Comparison of ENCODE assay signal across 17 mouse cellular contexts in the genomic region with DNA sequence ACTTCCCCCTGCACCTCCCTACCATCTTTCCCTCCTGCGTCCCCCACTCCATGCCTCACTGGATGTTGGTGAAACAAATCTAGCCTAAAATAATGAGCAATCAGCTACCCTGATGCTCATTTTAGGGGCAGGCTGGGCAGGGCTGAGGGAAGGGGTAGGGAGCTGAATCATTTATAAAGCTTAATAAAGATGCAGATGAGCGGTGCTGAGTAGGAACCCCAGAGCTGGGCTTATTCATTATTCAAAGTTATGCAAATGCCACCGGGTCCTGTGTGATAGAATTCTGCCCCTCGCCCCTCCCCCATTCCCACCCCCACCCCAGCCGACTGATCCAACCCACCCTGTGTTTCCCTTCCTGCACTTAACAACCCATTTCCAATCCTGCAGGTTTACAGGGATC. TPM values are rescaled to one million over a fixed set of nuclear protein-coding genes. Genes with fewer than 3 reads are reported as not detected.
DNase-seq lines count a peak whose midpoint lies in the region; ATAC-seq and TF ChIP-seq lines count a peak whose summit lies in the region.
"Had no signal": no experiment of that assay in that cellular context is flagged by ENCODE, and none has a peak within 500 bp of the region (broad histone marks: within the 10 kb centered on the region; RNA-seq: fewer than 3 reads in every experiment).

No protein-coding gene starts in this region.

- H3K4me1 ChIP-seq in E14TG2a.4 (replicated peaks; ENCODE audit: low read depth, low read length): peaks cover 62% of the 10 kb centered on the region
- peaks cover 62% of the 10 kb centered on the region for H3K4me1 ChIP-seq in forebrain, embryonic 14.5 days (ENCODE audit: control insufficient read depth, insufficient read depth, low read length)
- H3K4me1 ChIP-seq in midbrain, embryonic 11.5 days (ENCODE audit: control insufficient read depth, insufficient read depth, low read length): peaks cover 28% of the 10 kb centered on the region

- DNase-seq in gastrocnemius, adult 2 months: no peak
- no peak for DNase-seq in gastrocnemius, adult 8-10 months (ENCODE audit: low spot score in 2 of 2)
- peak; percentile 82 for DNase-seq in forebrain, embryonic 14.5 days (ENCODE audit: low spot score)
- DNase-seq in midbrain, embryonic 11.5 days (ENCODE audit: low spot score, missing footprints): no peak
- no peak for DNase-seq in urinary bladder, adult 2 months (ENCODE audit: low spot score)
- no peak for DNase-seq in left cerebral cortex, adult 11 months (ENCODE audit: low spot score)
- no peak for DNase-seq in spleen, postnatal 36 days (ENCODE audit: low spot score in 2 of 2)
- DNase-seq: adrenal gland, postnatal 10 days; gastrocnemius, postnatal 25 days; kidney, adult 18-20 months; right cerebral cortex, postnatal 25 days; thymus, adult 18-20 months had no signal

- no peak overlapping the region for H3K4me2 ChIP-seq in forebrain, embryonic 14.5 days (ENCODE audit: low read length)
- H3K4me2 ChIP-seq in midbrain, embryonic 11.5 days: no peak overlapping the region

- H3K27ac ChIP-seq in gastrocnemius, adult 2 months: peak overlapping the region; percentile 73
- H3K27ac ChIP-seq in forebrain, embryonic 14.5 days (ENCODE audit: low read depth, low read length): peak overlapping the region; percentile 55; the same call in 1 of the 2 replicates
- H3K27ac ChIP-seq in midbrain, embryonic 11.5 days (ENCODE audit: low read depth, low read length): peak overlapping the region; percentile 44; the same call in 1 of the 2 replicates
- H3K27ac ChIP-seq: liver, embryonic 12.5 days had no signal

- peaks cover 15% of the 10 kb centered on the region for H3K27me3 ChIP-seq in E14TG2a.4 (ENCODE audit: insufficient read depth, low read length)
- H3K27me3 ChIP-seq in forebrain, embryonic 14.5 days (replicated peaks; ENCODE audit: control insufficient read depth, insufficient read depth, low read length): no peaks in the 10 kb centered on the region
- H3K27me3 ChIP-seq in midbrain, embryonic 11.5 days (ENCODE audit: control insufficient read depth, insufficient read depth, low read length): no peaks in the 10 kb centered on the region; the same call in 1 of the 2 replicates

- WGBS in forebrain, embryonic 14.5 days: 5% methylated on average over 5 of the region's 5 CpGs
- WGBS in midbrain, embryonic 11.5 days: 53% methylated on average over 5 of the region's 5 CpGs

- no peaks in the 10 kb centered on the region for H3K9me3 ChIP-seq in E14TG2a.4 (ENCODE audit: low read length)
- H3K9me3 ChIP-seq in forebrain, embryonic 14.5 days (replicated peaks; ENCODE audit: control insufficient read depth, low read length): no peaks in the 10 kb centered on the region
- H3K9me3 ChIP-seq in midbrain, embryonic 11.5 days (ENCODE audit: control insufficient read depth, low read length): no peaks in the 10 kb centered on the region
- H3K9me3 ChIP-seq: liver, embryonic 12.5 days had no signal

- intact Hi-C loops in gastrocnemius, adult 2 months (cut with DNase I): no loop called here

- ATAC-seq in forebrain, embryonic 14.5 days: peak; percentile 82
- peak; percentile 29; the same call in 1 of the 2 replicates for ATAC-seq in midbrain, embryonic 11.5 days (ENCODE audit: low FRiP score)
- ATAC-seq: liver, embryonic 12.5 days had no signal

- no peak for TF ChIP-seq CTCF in gastrocnemius, adult 2 months (IDR thresholded peaks at IDR 0.05)
- TF ChIP-seq CTCF in E14TG2a.4 (conservative IDR thresholded peaks at IDR 0.05; ENCODE audit: low read length): no peak

- no peak overlapping the region; the same call in 1 of the 2 replicates for H3K4me3 ChIP-seq in gastrocnemius, adult 2 months
- peak overlapping the region; percentile 68; the same call in 1 of the 2 replicates for H3K4me3 ChIP-seq in E14TG2a.4 (replicated peaks; ENCODE audit: low read length)
- no peak overlapping the region for H3K4me3 ChIP-seq in forebrain, embryonic 14.5 days (ENCODE audit: low read depth, low read length)
- H3K4me3 ChIP-seq in midbrain, embryonic 11.5 days (ENCODE audit: low read depth, low read length): no peak overlapping the region
- H3K4me3 ChIP-seq: liver, embryonic 12.5 days; megakaryocyte, embryonic 14.5 days had no signal

- no peak overlapping the region for H3K9ac ChIP-seq in forebrain, embryonic 14.5 days (ENCODE audit: low read length)
- H3K9ac ChIP-seq in midbrain, embryonic 11.5 days (ENCODE audit: low read length): no peak overlapping the region
- H3K9ac ChIP-seq: liver, embryonic 12.5 days had no signal

- H3K36me3 ChIP-seq in E14TG2a.4 (ENCODE audit: insufficient read depth, low read length): peaks cover 3% of the 10 kb centered on the region; the same call in 1 of the 2 replicates
- no peaks in the 10 kb centered on the region for H3K36me3 ChIP-seq in forebrain, embryonic 14.5 days (ENCODE audit: control insufficient read depth, insufficient read depth, low read length)
- H3K36me3 ChIP-seq in midbrain, embryonic 11.5 days (ENCODE audit: control insufficient read depth, insufficient read depth, low read length): no peaks in the 10 kb centered on the region
- H3K36me3 ChIP-seq: liver, embryonic 12.5 days had no signal

RNA-seq across cellular contexts. Expression of a gene that starts 18.6 kb away (rescaled TPM):
- total RNA-seq in gastrocnemius, adult 2 months (2021): not detected
- total RNA-seq in gastrocnemius, adult 8-10 months (2022): not detected
- polyA plus RNA-seq in forebrain, embryonic 14.5 days (2014; fragmentation: Nextera tagmentation; extraction: Ambion mirVana): 10.1 and 11.4 TPM in 2 replicates
- polyA plus RNA-seq in midbrain, embryonic 11.5 days (2014; fragmentation: Nextera tagmentation; extraction: Ambion mirVana): 12.1 and 12.6 TPM in 2 replicates
- 0.37 and 0.66 TPM in 2 replicates for polyA plus RNA-seq in urinary bladder, adult 2 months (2012; rRNA removed)
- total RNA-seq: neutrophil, adult 5-6 weeks had no signal

RNA-seq across cellular contexts. Expression of a gene that starts 55.3 kb away (rescaled TPM):
- under 1 TPM in 1 of 2 experiments, not detected in 1; 0.25 TPM for total RNA-seq in gastrocnemius, adult 2 months (2021)
- under 1 TPM in 3 of 4 experiments, not detected in 1; 0.21 to 0.29 (median 0.24) TPM for total RNA-seq in gastrocnemius, adult 8-10 months (2022)
- 140 and 175 TPM in 2 replicates for polyA plus RNA-seq in forebrain, embryonic 14.5 days (2014; fragmentation: Nextera tagmentation; extraction: Ambion mirVana)
- 7.2 and 8.6 TPM in 2 replicates for polyA plus RNA-seq in midbrain, embryonic 11.5 days (2014; fragmentation: Nextera tagmentation; extraction: Ambion mirVana)
- 0.09 and 0.21 TPM in 2 replicates for polyA plus RNA-seq in urinary bladder, adult 2 months (2012; rRNA removed)
- total RNA-seq: neutrophil, adult 5-6 weeks had no signal
- polyA plus RNA-seq: heart, postnatal 0 days had no signal

Comparison
In these comparisons a context has a peak if more than half of its experiments do, and no peak if none do; other contexts are left out.
1. RNA of a gene that starts 55.3 kb away (polyA plus RNA-seq): 140 to 175 TPM in forebrain, embryonic 14.5 days; 7.2 to 8.6 TPM in midbrain, embryonic 11.5 days and 0.09 to 0.21 TPM in urinary bladder, adult 2 months; every median in the first group is over 10 times any median in the second.
2. Peak in every context shown above with its lines, with median percentiles within 50 percentile points of each other: H3K27ac ChIP-seq.